Mouse (Mus musculus) embryonic facial prominence, embryonic 11.5 days (tissue): ENCODE results near the gene Tmprss12. TPM values are rescaled to one million over a fixed set of nuclear protein-coding genes. Genes with fewer than 3 reads are reported as not detected.

Experiments
- ATAC-seq: fragments of 200-750 bp; cut with Nextera tagmentation; replicated peaks from 2 replicates; pipeline ENCODE4 v1.8.0; 2017; ENCODE audit warnings: low read depth; ENCODE audit not compliant: insufficient number of reproducible peaks, low FRiP score, low TSS enrichment
- DNase-seq: peaks from one replicate; pipeline ENCODE4 v3.0.0-alpha.2; 2015; ENCODE audit warnings: low spot score
- H3K27ac ChIP-seq: fragments of 300-500 bp; sonication (generic); replicated peaks from 2 replicates; pipeline ENCODE4 v1.5.1; 2014; ENCODE audit warnings: mild to moderate bottlenecking, low read depth, low read length, control low read depth
- H3K27me3 ChIP-seq: fragments of 300-500 bp; sonication (generic); 2 replicates; pipeline ENCODE4 v1.6.1; 2014; ENCODE audit warnings: mild to moderate bottlenecking, low read length, moderate library complexity, mixed read lengths; ENCODE audit not compliant: control insufficient read depth, insufficient read depth
- H3K36me3 ChIP-seq: fragments of 300-500 bp; sonication (generic); replicated peaks from 2 replicates; pipeline ENCODE4 v1.6.1; 2014; ENCODE audit warnings: low read depth, mild to moderate bottlenecking, low read length, moderate library complexity, mixed read lengths; ENCODE audit not compliant: control insufficient read depth, insufficient read depth
- H3K4me1 ChIP-seq: fragments of 300-500 bp; sonication (generic); 2 replicates; pipeline ENCODE4 v1.6.1; 2014; ENCODE audit warnings: low read length, mixed read lengths; ENCODE audit not compliant: control insufficient read depth, insufficient read depth
- H3K4me2 ChIP-seq: fragments of 300-500 bp; sonication (generic); 2 replicates; pipeline ENCODE4 v1.6.1; 2014; ENCODE audit warnings: low read depth, mild to moderate bottlenecking, control low read depth, low read length, moderate library complexity
- H3K4me3 ChIP-seq: fragments of 300-500 bp; sonication (generic); 2 replicates; pipeline ENCODE4 v1.5.1; 2014; ENCODE audit warnings: low read depth, low read length, control low read depth
- H3K9ac ChIP-seq: fragments of 300-500 bp; sonication (generic); replicated peaks from 2 replicates; pipeline ENCODE4 v1.6.1; 2014; ENCODE audit warnings: mild to moderate bottlenecking, control low read depth, low read length
- H3K9me3 ChIP-seq: fragments of 300-500 bp; sonication (generic); replicated peaks from 2 replicates; pipeline ENCODE4 v1.6.1; 2016; ENCODE audit warnings: mild to moderate bottlenecking, low read length, inconsistent platforms, mixed read lengths; ENCODE audit not compliant: control insufficient read depth
- WGBS: fragments of 180-500 bp; shearing (Covaris S2); extraction: QIAGEN DNeasy Blood & Tissue Kit; methylation state at CpG from one replicate; pipeline ENCODE4 v1.1.7; 2014; 5-methylcytosine and 5-hydroxymethylcytosine counted together
- polyA plus RNA-seq: library from polyadenylated mRNA; unstranded; fragments of >200 nt; fragmentation: Nextera tagmentation; extraction: Ambion mirVana; gene quantifications from 2 replicates; pipeline ENCODE4 v1.2.1, GENCODE M21; 2014

Gene Tmprss12
- polyA plus RNA-seq, result not detected in 2 replicates

- WGBS, result 96% methylated on average over 20 of the region's 20 CpGs
- no peaks in the 10 kb centered on the region for H3K27me3 ChIP-seq
- no peaks in the 10 kb centered on the region for H3K4me1 ChIP-seq
- no peak for DNase-seq
- no peak within 1 kb of the TSS for H3K27ac ChIP-seq
- no peak within 1 kb of the TSS for H3K4me2 ChIP-seq
- no peaks in the 10 kb centered on the region for H3K9me3 ChIP-seq
- ATAC-seq, result no peak
- H3K4me3 ChIP-seq, result no peak within 1 kb of the TSS
- H3K36me3 ChIP-seq, result no peaks in the 10 kb centered on the region
- no peak within 1 kb of the TSS for H3K9ac ChIP-seq
Measured at GRCm38 (mm10) chr15:100280626-100281025, at the start of gene Tmprss12. Gene Tmprss12 (plus strand): TSS chr15:100280837.

GRCm38 (mm10) chr15:100231616-100232525 lies 48.8 kb upstream of the Tmprss12 start:
- 92% methylated on average over 14 of the region's 14 CpGs for WGBS
- Histone ChIP-seq H3K27ac (no peak overlapping the region), H3K4me1 (no peaks in the 10 kb centered on the region), H3K36me3 (no peaks in the 10 kb centered on the region; the same call in none of the 2 replicates), H3K4me3 (no peak overlapping the region), H3K9me3 (no peaks in the 10 kb centered on the region), H3K9ac (no peak overlapping the region), H3K27me3 (no peaks in the 10 kb centered on the region), H3K4me2 (no peak overlapping the region)
- ATAC-seq (no peak), DNase-seq (no peak)

- Histone ChIP-seq H3K9ac (no peak overlapping the region), H3K4me2 (no peak overlapping the region), H3K36me3 (no peaks in the 10 kb centered on the region; the same call in none of the 2 replicates), H3K27ac (no peak overlapping the region), H3K4me3 (no peak overlapping the region), H3K9me3 (no peaks in the 10 kb centered on the region), H3K4me1 (no peaks in the 10 kb centered on the region), H3K27me3 (no peaks in the 10 kb centered on the region)
- DNase-seq, result no peak
- WGBS, result 92% methylated on average over 12 of the region's 12 CpGs
- no peak for ATAC-seq
Measured at GRCm38 (mm10) chr15:100235208-100235965, 45.2 kb upstream of the Tmprss12 start.

- no peaks in the 10 kb centered on the region for H3K27me3 ChIP-seq
- H3K4me2 ChIP-seq, result no peak overlapping the region
- H3K4me1 ChIP-seq, result no peaks in the 10 kb centered on the region
- no peak overlapping the region for H3K27ac ChIP-seq
- ATAC-seq, result no peak
- H3K36me3 ChIP-seq, result no peaks in the 10 kb centered on the region; the same call in none of the 2 replicates
- no peak overlapping the region for H3K9ac ChIP-seq
- 91% methylated on average over 6 of the region's 6 CpGs for WGBS
- DNase-seq, result no peak
- H3K4me3 ChIP-seq, result no peak overlapping the region
- no peaks in the 10 kb centered on the region for H3K9me3 ChIP-seq
Measured at GRCm38 (mm10) chr15:100236952-100237351, 43.7 kb upstream of the Tmprss12 start.

- Histone ChIP-seq H3K4me2 (no peak overlapping the region), H3K9me3 (no peaks in the 10 kb centered on the region), H3K36me3 (peaks cover 3% of the 10 kb centered on the region), H3K27ac (no peak overlapping the region), H3K27me3 (no peaks in the 10 kb centered on the region), H3K4me3 (no peak overlapping the region), H3K4me1 (no peaks in the 10 kb centered on the region), H3K9ac (no peak overlapping the region)
- 92% methylated on average over 6 of the region's 6 CpGs for WGBS
- DNase-seq (no peak), ATAC-seq (no peak)
Measured at GRCm38 (mm10) chr15:100241780-100242179, 38.9 kb upstream of the Tmprss12 start.

- no peaks in the 10 kb centered on the region for H3K4me1 ChIP-seq
- H3K9ac ChIP-seq, result no peak overlapping the region
- no peaks in the 10 kb centered on the region for H3K27me3 ChIP-seq
- H3K27ac ChIP-seq, result no peak overlapping the region
- no peak overlapping the region for H3K4me2 ChIP-seq
- 95% methylated on average over 7 of the region's 7 CpGs for WGBS
- H3K4me3 ChIP-seq, result no peak overlapping the region
- ATAC-seq (no peak), DNase-seq (no peak)
- H3K9me3 ChIP-seq, result no peaks in the 10 kb centered on the region
- peaks cover 3% of the 10 kb centered on the region for H3K36me3 ChIP-seq
Measured at GRCm38 (mm10) chr15:100245951-100246350, 34.7 kb upstream of the Tmprss12 start.

GRCm38 (mm10) chr15:100247296-100247695 lies 33.3 kb upstream of the Tmprss12 start:
- ATAC-seq, result no peak
- H3K36me3 ChIP-seq, result peaks cover 3% of the 10 kb centered on the region

More at GRCm38 (mm10) chr15:100247296-100247695, 33.3 kb upstream of the Tmprss12 start:
- Histone ChIP-seq H3K4me2 (no peak overlapping the region), H3K27me3 (no peaks in the 10 kb centered on the region), H3K27ac (no peak overlapping the region), H3K9ac (no peak overlapping the region), H3K9me3 (no peaks in the 10 kb centered on the region), H3K4me3 (no peak overlapping the region), H3K4me1 (no peaks in the 10 kb centered on the region)
- DNase-seq, result no peak
- WGBS, result 93% methylated on average over 9 of the region's 9 CpGs
